Comparison of ENCODE assay signal across 9 mouse cellular contexts in genomic region chr13:98504181-98504660, GRCm38 (mm10). TPM values are rescaled to one million over a fixed set of nuclear protein-coding genes. Genes with fewer than 3 reads are reported as not detected.
DNase-seq lines count a peak whose midpoint lies in the region; ATAC-seq lines count a peak whose summit lies in the region.
"Had no signal": no experiment of that assay in that cellular context is flagged by ENCODE, and none has a peak within 500 bp of the region (broad histone marks: within the 10 kb centered on the region; RNA-seq: fewer than 3 reads in every experiment).

No protein-coding gene starts in this region.

- no peak for DNase-seq in kidney, adult 11 months
- DNase-seq in retina, postnatal 1 day, result peak; percentile 64
- no peak for DNase-seq in natural killer cell, adult 2 months (ENCODE audit: low spot score in 2 of 2)
- DNase-seq in gastrocnemius, postnatal 25 days, result no peak
- no peak for DNase-seq in B cell, adult 2 months

- peak overlapping the region; percentile 45 for H3K4me3 ChIP-seq in kidney, embryonic 16.5 days (ENCODE audit: low read length)
- H3K4me3 ChIP-seq in embryonic facial prominence, embryonic 13.5 days, result peak overlapping the region; percentile 48
- peak overlapping the region; percentile 27 for H3K4me3 ChIP-seq in intestine, embryonic 16.5 days (ENCODE audit: low read length)

- H3K36me3 ChIP-seq in kidney, embryonic 16.5 days (ENCODE audit: insufficient read depth, low read length), result no peaks in the 10 kb centered on the region
- no peaks in the 10 kb centered on the region for H3K36me3 ChIP-seq in embryonic facial prominence, embryonic 13.5 days
- no peaks in the 10 kb centered on the region for H3K36me3 ChIP-seq in intestine, embryonic 16.5 days (ENCODE audit: control insufficient read depth, insufficient read depth, low read length)

- ATAC-seq in kidney, embryonic 16.5 days (ENCODE audit: low FRiP score, low TSS enrichment), result peak; percentile 41
- ATAC-seq in embryonic facial prominence, embryonic 13.5 days (ENCODE audit: insufficient number of reproducible peaks, insufficient read depth, low FRiP score, low TSS enrichment, low read depth), result no peak
- peak; percentile 13; the same call in 1 of the 2 replicates for ATAC-seq in intestine, embryonic 16.5 days

- no peak overlapping the region for H3K27ac ChIP-seq in kidney, embryonic 16.5 days (ENCODE audit: low read length)
- peak overlapping the region; percentile 93 for H3K27ac ChIP-seq in embryonic facial prominence, embryonic 13.5 days
- no peak overlapping the region for H3K27ac ChIP-seq in intestine, embryonic 16.5 days (ENCODE audit: low read length)
- H3K27ac ChIP-seq: liver, embryonic 14.5 days had no signal

- peaks cover 27% of the 10 kb centered on the region for H3K4me1 ChIP-seq in kidney, embryonic 16.5 days (ENCODE audit: insufficient read depth, low read length)
- H3K4me1 ChIP-seq in embryonic facial prominence, embryonic 13.5 days, result peaks cover 37% of the 10 kb centered on the region
- peaks cover 20% of the 10 kb centered on the region for H3K4me1 ChIP-seq in intestine, embryonic 16.5 days (ENCODE audit: control insufficient read depth, insufficient read depth, low read length)

- H3K27me3 ChIP-seq in kidney, embryonic 16.5 days (ENCODE audit: insufficient read depth, low read length), result peaks cover 81% of the 10 kb centered on the region
- peaks cover 85% of the 10 kb centered on the region for H3K27me3 ChIP-seq in embryonic facial prominence, embryonic 13.5 days
- H3K27me3 ChIP-seq in intestine, embryonic 16.5 days (replicated peaks; ENCODE audit: control insufficient read depth, insufficient read depth, low read length), result peaks cover 60% of the 10 kb centered on the region

- H3K9ac ChIP-seq in kidney, embryonic 16.5 days (replicated peaks; ENCODE audit: low read length), result no peak overlapping the region
- H3K9ac ChIP-seq in embryonic facial prominence, embryonic 13.5 days, result peak overlapping the region; percentile 73
- no peak overlapping the region for H3K9ac ChIP-seq in intestine, embryonic 16.5 days (ENCODE audit: low read depth, low read length)
- H3K9ac ChIP-seq: liver, embryonic 14.5 days had no signal

- H3K4me2 ChIP-seq in kidney, embryonic 16.5 days (replicated peaks; ENCODE audit: low read depth, low read length), result peak overlapping the region; percentile 76
- H3K4me2 ChIP-seq in embryonic facial prominence, embryonic 13.5 days, result peak overlapping the region; percentile 93
- peak overlapping the region; percentile 73 for H3K4me2 ChIP-seq in intestine, embryonic 16.5 days (ENCODE audit: low read depth, low read length)

- H3K9me3 ChIP-seq in kidney, embryonic 16.5 days (ENCODE audit: low read length), result no peaks in the 10 kb centered on the region
- no peaks in the 10 kb centered on the region for H3K9me3 ChIP-seq in embryonic facial prominence, embryonic 13.5 days
- H3K9me3 ChIP-seq in intestine, embryonic 16.5 days (ENCODE audit: control insufficient read depth, low read length), result no peaks in the 10 kb centered on the region

- WGBS in kidney, embryonic 16.5 days, result 1% methylated on average over 27 of the region's 27 CpGs
- WGBS in embryonic facial prominence, embryonic 13.5 days, result under 1% methylated on average over 27 of the region's 27 CpGs
- 1% methylated on average over 27 of the region's 27 CpGs for WGBS in intestine, embryonic 16.5 days

RNA-seq across cellular contexts. Expression of gene Gm10320, which starts 12.4 kb away (rescaled TPM):
- 1.8 and 2.5 TPM in 2 replicates for polyA plus RNA-seq in kidney, embryonic 16.5 days (2015; fragmentation: Nextera tagmentation; extraction: Ambion mirVana)
- 1.4 and 6.5 TPM in 2 replicates for polyA plus RNA-seq in embryonic facial prominence, embryonic 13.5 days (2015; fragmentation: Nextera tagmentation; extraction: Ambion mirVana)
- polyA plus RNA-seq in intestine, embryonic 16.5 days (2015; fragmentation: Nextera tagmentation; extraction: Ambion mirVana), result 1.3 and 2.5 TPM in 2 replicates
- not detected for total RNA-seq in gastrocnemius, postnatal 25 days (2021)
